Mouse (Mus musculus) midbrain, embryonic 13.5 days (tissue): Measurements from ENCODE around the gene Tnfsf13. TPM values are rescaled to one million over a fixed set of nuclear protein-coding genes. Genes with fewer than 3 reads are reported as not detected.
A peak's percentile ranks its signal among the peaks of the same experiment; 100 is the strongest.

Source experiments
- ATAC-seq: fragments of 200-750 bp; cut with Nextera tagmentation; 2 replicates; pipeline ENCODE4 v1.8.0; 2017; ENCODE audit warnings: mild to moderate bottlenecking, moderate TSS enrichment, moderate library complexity
- H3K27ac ChIP-seq: fragments of 300-500 bp; sonication (generic); 2 replicates; pipeline ENCODE4 v1.5.1; 2015; ENCODE audit warnings: inconsistent platforms, mild to moderate bottlenecking, moderate library complexity
- H3K27me3 ChIP-seq: fragments of 300-500 bp; sonication (generic); 2 replicates; pipeline ENCODE4 v1.6.1; 2015; ENCODE audit warnings: mild to moderate bottlenecking, inconsistent platforms
- H3K36me3 ChIP-seq: fragments of 300-500 bp; sonication (generic); 2 replicates; pipeline ENCODE4 v1.6.1; 2015; ENCODE audit warnings: mild to moderate bottlenecking, inconsistent platforms
- H3K4me1 ChIP-seq: fragments of 300-500 bp; sonication (generic); replicated peaks from 2 replicates; pipeline ENCODE4 v1.6.1; 2015; ENCODE audit warnings: inconsistent platforms
- H3K4me2 ChIP-seq: fragments of 300-500 bp; sonication (generic); replicated peaks from 2 replicates; pipeline ENCODE4 v1.6.1; 2015; ENCODE audit warnings: moderate library complexity, mild to moderate bottlenecking, inconsistent platforms
- H3K4me3 ChIP-seq: fragments of 300-500 bp; sonication (generic); replicated peaks from 2 replicates; pipeline ENCODE4 v1.5.1; 2015; ENCODE audit warnings: mild to moderate bottlenecking, inconsistent platforms
- H3K9ac ChIP-seq: fragments of 300-500 bp; sonication (generic); replicated peaks from 2 replicates; pipeline ENCODE4 v1.6.1; 2015; ENCODE audit warnings: mild to moderate bottlenecking, inconsistent platforms
- H3K9me3 ChIP-seq: fragments of 300-500 bp; sonication (generic); 2 replicates; pipeline ENCODE4 v1.6.1; 2016; ENCODE audit warnings: mild to moderate bottlenecking, inconsistent platforms
- WGBS: fragments of 180-500 bp; shearing (Covaris S2); methylation state at CpG from one replicate; pipeline ENCODE4 v1.1.7; 2015; 5-methylcytosine and 5-hydroxymethylcytosine counted together
- polyA plus RNA-seq: library from polyadenylated mRNA; unstranded; fragments of >200 nt; fragmentation: Nextera tagmentation; extraction: Ambion mirVana; gene quantifications from 2 replicates; pipeline ENCODE4 v1.2.1, GENCODE M21; 2015

Tnfsf13 gene
- polyA plus RNA-seq, 1 experiment from 2014 or later: 0.36 TPM

DNA sequence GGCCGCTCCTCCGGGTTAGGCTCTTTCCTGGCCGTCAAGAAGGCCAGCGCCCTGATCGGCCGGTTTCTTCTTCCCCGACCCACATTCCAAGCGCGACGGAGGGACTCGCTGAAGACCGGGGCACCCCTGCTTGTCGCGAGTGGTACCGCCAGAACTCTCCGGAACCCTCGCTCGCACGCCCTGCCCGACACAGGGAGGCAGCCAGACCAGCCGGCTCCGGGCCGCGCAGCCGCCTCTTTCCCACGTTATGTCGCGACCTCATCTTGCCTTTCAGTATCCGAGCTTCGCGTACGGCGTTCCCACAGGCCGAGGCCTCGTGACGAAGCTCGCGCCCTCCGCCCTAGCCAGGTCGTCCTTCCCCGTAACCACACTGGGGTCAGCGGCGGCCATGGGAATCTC, 13.9 kb downstream of the Tnfsf13 start:
- Histone ChIP-seq H3K36me3 (peaks cover 74% of the 10 kb centered on the region), H3K4me2 (peak overlapping the region; percentile 84), H3K9me3 (no peaks in the 10 kb centered on the region), H3K4me3 (peak overlapping the region; percentile 76), H3K27me3 (no peaks in the 10 kb centered on the region), H3K9ac (peak overlapping the region; percentile 99), H3K27ac (peak overlapping the region; percentile 98), H3K4me1 (peaks cover 33% of the 10 kb centered on the region)
- ATAC-seq: peak; percentile 14
- under 1% methylated on average over 43 of the region's 43 CpGs for WGBS

- peak; percentile 69 for ATAC-seq
- Histone ChIP-seq H3K9ac (peak overlapping the region; percentile 99), H3K4me1 (peaks cover 33% of the 10 kb centered on the region), H3K4me3 (peak overlapping the region; percentile 76), H3K9me3 (no peaks in the 10 kb centered on the region), H3K27ac (peak overlapping the region; percentile 98), H3K4me2 (peak overlapping the region; percentile 84), H3K36me3 (peaks cover 74% of the 10 kb centered on the region), H3K27me3 (no peaks in the 10 kb centered on the region)
- 1% methylated on average over 52 of the region's 61 CpGs for WGBS
Observed at GRCm38 (mm10) chr11:69670786-69671725, 14.5 kb downstream of the Tnfsf13 start.

GRCm38 (mm10) chr11:69666665-69667005, 18.9 kb downstream of the Tnfsf13 start:
- no peak overlapping the region for H3K9ac ChIP-seq
- H3K9me3 ChIP-seq: no peaks in the 10 kb centered on the region
- H3K27ac ChIP-seq: no peak overlapping the region
- WGBS: 85% methylated on average over 3 of the region's 3 CpGs
- no peaks in the 10 kb centered on the region for H3K27me3 ChIP-seq
- ATAC-seq: no peak
- no peak overlapping the region for H3K4me2 ChIP-seq
- no peak overlapping the region; the same call in 1 of the 2 replicates for H3K4me3 ChIP-seq
- peaks cover 71% of the 10 kb centered on the region for H3K36me3 ChIP-seq
- H3K4me1 ChIP-seq: peaks cover 35% of the 10 kb centered on the region

- peaks cover 71% of the 10 kb centered on the region for H3K36me3 ChIP-seq
- H3K9me3 ChIP-seq: no peaks in the 10 kb centered on the region
- ATAC-seq: no peak
Observed at GRCm38 (mm10) chr11:69665961-69666664, 19.5 kb downstream of the Tnfsf13 start, which contains the start of gene Cd68. Gene Cd68 (minus strand): TSS chr11:69666153.

GRCm38 (mm10) chr11:69665457-69665960, 20.1 kb downstream of the Tnfsf13 start:
- WGBS: 80% methylated on average over 9 of the region's 9 CpGs
- no peaks in the 10 kb centered on the region for H3K9me3 ChIP-seq

More at GRCm38 (mm10) chr11:69665961-69666664, 19.5 kb downstream of the Tnfsf13 start, which contains the start of gene Cd68:
- H3K27ac ChIP-seq: peak within 1 kb of the TSS; percentile 47
- H3K27me3 ChIP-seq: no peaks in the 10 kb centered on the region
- H3K4me3 ChIP-seq: no peak within 1 kb of the TSS; the same call in 1 of the 2 replicates
- 38% methylated on average over 7 of the region's 7 CpGs for WGBS
- H3K4me1 ChIP-seq: peaks cover 41% of the 10 kb centered on the region
- H3K4me2 ChIP-seq: no peak within 1 kb of the TSS
- H3K9ac ChIP-seq: no peak within 1 kb of the TSS; the same call in 1 of the 2 replicates

GRCm38 (mm10) chr11:69664841-69665240, 20.7 kb downstream of the Tnfsf13 start:
- H3K4me3 ChIP-seq: no peak overlapping the region
- H3K36me3 ChIP-seq: peaks cover 65% of the 10 kb centered on the region
- H3K9ac ChIP-seq: no peak overlapping the region
- WGBS: 92% methylated on average over 7 of the region's 7 CpGs
- H3K27me3 ChIP-seq: no peaks in the 10 kb centered on the region
- peaks cover 42% of the 10 kb centered on the region for H3K4me1 ChIP-seq
- H3K27ac ChIP-seq: peak overlapping the region; percentile 47
- ATAC-seq: no peak
- H3K4me2 ChIP-seq: no peak overlapping the region
- no peaks in the 10 kb centered on the region for H3K9me3 ChIP-seq

More at GRCm38 (mm10) chr11:69665457-69665960, 20.1 kb downstream of the Tnfsf13 start:
- H3K4me3 ChIP-seq: no peak overlapping the region
- H3K27ac ChIP-seq: 0 out of 2 replicates have a peak overlapping the region, but pooled peaks have one; percentile 25
- no peak for ATAC-seq
- H3K4me2 ChIP-seq: no peak overlapping the region
- no peaks in the 10 kb centered on the region for H3K27me3 ChIP-seq
- no peak overlapping the region; the same call in 1 of the 2 replicates for H3K9ac ChIP-seq
- peaks cover 67% of the 10 kb centered on the region for H3K36me3 ChIP-seq
- H3K4me1 ChIP-seq: peaks cover 43% of the 10 kb centered on the region

GRCm38 (mm10) chr11:69663795-69664194, 21.8 kb downstream of the Tnfsf13 start:
- Histone ChIP-seq H3K4me2 (no peak overlapping the region), H3K36me3 (peaks cover 60% of the 10 kb centered on the region), H3K27ac (peak overlapping the region; percentile 95), H3K27me3 (no peaks in the 10 kb centered on the region), H3K4me3 (no peak overlapping the region; the same call in 1 of the 2 replicates), H3K9ac (no peak overlapping the region), H3K4me1 (peaks cover 32% of the 10 kb centered on the region), H3K9me3 (no peaks in the 10 kb centered on the region)
- 91% methylated on average over 6 of the region's 6 CpGs for WGBS
- no peak for ATAC-seq

DNA sequence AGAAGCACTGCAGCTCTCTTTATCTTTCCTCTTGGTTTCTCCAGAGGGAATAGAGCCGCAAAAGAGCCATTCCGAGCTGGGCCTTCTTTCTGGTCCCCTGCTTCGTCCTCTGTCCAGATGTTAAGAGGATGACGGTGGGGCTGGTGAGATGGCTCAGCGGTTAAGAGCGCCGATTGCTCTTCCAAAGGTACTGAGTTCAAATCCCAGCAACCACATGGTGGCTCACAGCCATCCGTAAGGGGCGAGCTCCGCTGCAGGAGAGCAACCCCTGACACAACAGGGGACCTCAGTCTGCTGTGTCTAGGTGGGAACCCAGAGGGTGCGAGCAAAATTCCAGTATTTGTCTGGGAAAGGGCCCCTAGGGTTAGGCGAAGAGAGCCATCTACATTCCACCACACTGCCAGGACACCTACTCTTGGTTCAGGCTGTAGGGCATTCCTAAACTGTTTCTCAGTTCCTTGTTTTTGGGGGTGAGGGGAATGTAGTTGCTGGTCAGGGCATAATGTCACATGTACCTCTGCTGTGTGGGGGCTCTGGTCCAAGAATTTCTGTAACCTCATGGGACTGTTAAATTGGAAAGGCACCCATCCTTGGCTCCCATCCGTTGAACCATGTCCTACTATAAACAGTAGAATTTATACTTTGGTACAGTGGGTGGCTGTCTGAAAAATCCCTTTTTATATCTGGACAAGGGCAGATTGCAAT, 22.5 kb downstream of the Tnfsf13 start:
- H3K27ac ChIP-seq: peak overlapping the region; percentile 95
- peak overlapping the region; percentile 48 for H3K9ac ChIP-seq
- H3K9me3 ChIP-seq: no peaks in the 10 kb centered on the region
- no peaks in the 10 kb centered on the region for H3K27me3 ChIP-seq
- peaks cover 60% of the 10 kb centered on the region for H3K36me3 ChIP-seq
- H3K4me3 ChIP-seq: peak overlapping the region; percentile 56
- peaks cover 28% of the 10 kb centered on the region for H3K4me1 ChIP-seq
- peak overlapping the region; percentile 61 for H3K4me2 ChIP-seq
- WGBS: 71% methylated on average over 13 of the region's 13 CpGs
- peak; percentile 60 for ATAC-seq

DNA sequence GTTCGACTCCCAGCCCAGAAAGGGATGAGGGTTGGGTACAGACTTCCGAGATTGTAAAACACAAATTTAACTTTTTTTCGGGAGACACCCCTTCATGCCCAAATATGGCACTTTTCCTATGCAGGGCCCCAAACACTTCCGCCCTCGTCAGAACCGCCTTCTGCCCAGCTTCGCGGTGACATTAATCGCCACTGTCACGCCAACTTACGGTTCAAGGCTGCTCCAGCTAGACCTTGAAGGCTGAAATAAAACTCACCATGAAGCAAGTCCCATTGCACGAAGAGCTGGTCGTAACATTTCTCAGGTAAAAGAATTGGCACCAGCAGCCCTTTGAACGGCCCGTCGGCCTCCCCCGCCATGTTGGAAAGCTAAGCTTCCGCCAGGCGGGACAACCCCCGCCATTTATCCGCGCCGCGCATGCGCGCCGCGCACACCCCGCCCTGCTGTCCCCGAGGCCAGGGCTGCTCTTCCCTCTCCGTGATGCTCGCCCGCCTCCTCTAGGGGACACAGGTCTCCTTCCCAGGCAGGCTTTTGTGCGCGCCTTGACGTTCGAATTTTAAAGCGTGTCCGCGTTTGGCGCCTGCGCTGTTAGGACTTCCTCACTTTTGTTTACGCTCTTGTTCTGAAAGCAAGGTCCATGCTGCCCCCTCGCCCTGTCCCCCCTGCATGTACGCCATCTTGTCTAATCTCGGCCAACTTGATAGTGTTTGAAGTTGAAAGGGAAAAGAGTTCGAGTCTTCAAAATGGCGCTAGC, 23.2 kb downstream of the Tnfsf13 start, which contains the start of gene Mpdu1:
Gene Mpdu1, minus strand, starts transcription at position 430 of the 754 bp plus-strand sequence.
- peak within 1 kb of the TSS; percentile 95 for H3K27ac ChIP-seq
- under 1% methylated on average over 48 of the region's 48 CpGs for WGBS
- peak within 1 kb of the TSS; percentile 73 for H3K9ac ChIP-seq
- peak; percentile 97 for ATAC-seq
- peaks cover 60% of the 10 kb centered on the region for H3K36me3 ChIP-seq
- H3K4me2 ChIP-seq: peak within 1 kb of the TSS; percentile 61
- H3K9me3 ChIP-seq: no peaks in the 10 kb centered on the region
- no peaks in the 10 kb centered on the region for H3K27me3 ChIP-seq
- H3K4me1 ChIP-seq: peaks cover 28% of the 10 kb centered on the region
- peak within 1 kb of the TSS; percentile 56 for H3K4me3 ChIP-seq

DNA sequence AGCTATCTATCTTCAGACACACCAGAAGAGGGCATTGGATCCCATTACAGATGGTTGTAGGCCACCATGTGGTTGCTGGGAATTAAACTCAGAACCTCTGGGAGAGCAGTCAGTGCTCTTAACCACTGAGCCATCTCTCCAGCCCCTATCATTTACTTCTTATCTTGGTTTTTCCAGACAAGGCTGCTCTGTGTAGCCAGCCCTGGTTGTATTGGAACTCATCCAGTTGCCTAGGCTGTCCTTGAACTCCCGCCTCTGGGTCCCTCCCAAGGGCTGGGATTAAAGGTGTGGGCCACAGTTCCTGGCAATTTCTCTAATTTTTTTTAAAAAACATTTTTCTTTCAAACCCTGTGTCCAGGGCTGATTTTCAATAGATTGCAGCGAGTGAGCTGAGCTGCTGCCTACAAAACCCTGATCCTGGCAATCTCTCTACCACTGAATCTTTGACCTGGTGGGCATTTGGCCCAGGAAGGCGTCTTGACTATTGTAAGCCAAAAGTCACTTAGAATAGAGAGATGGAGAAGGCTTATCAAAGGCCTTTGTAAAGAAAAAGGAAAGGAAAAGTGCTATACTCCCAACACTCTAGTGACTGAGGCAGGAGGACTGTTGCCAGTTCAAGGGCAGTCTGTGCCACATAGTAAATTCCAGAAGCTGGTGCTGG, 24.2 kb downstream of the Tnfsf13 start:
- no peaks in the 10 kb centered on the region for H3K9me3 ChIP-seq
- peak overlapping the region; percentile 61 for H3K4me2 ChIP-seq
- H3K9ac ChIP-seq: peak overlapping the region; percentile 73
- peak overlapping the region; percentile 95 for H3K27ac ChIP-seq
- H3K27me3 ChIP-seq: no peaks in the 10 kb centered on the region
- peaks cover 28% of the 10 kb centered on the region for H3K4me1 ChIP-seq
- ATAC-seq: no peak
- H3K4me3 ChIP-seq: peak overlapping the region; percentile 56
- peaks cover 63% of the 10 kb centered on the region for H3K36me3 ChIP-seq
- 82% methylated on average over 3 of the region's 3 CpGs for WGBS
